Mouse (Mus musculus) kidney, adult 2 months (tissue): Measurements from ENCODE around the gene Lysmd2. TPM values are rescaled to one million over a fixed set of nuclear protein-coding genes. Genes with fewer than 3 reads are reported as not detected.

Source experiments
- DNase-seq: peaks from one replicate; pipeline ENCODE4 v3.0.0; 2021
- H3K27ac ChIP-seq: fragments of 200-500 bp; 2 replicates; pipeline ENCODE4 v1.5.1; 2012; ENCODE audit warnings: low read depth, low read length, control low read depth, inconsistent platforms; ENCODE audit not compliant: insufficient read depth
- H3K27me3 ChIP-seq: fragments of 200-500 bp; replicated peaks from 2 replicates; pipeline ENCODE4 v1.6.1; 2012; ENCODE audit warnings: mild to moderate bottlenecking, moderate library complexity, low read length, inconsistent platforms; ENCODE audit not compliant: control insufficient read depth, insufficient read depth
- H3K36me3 ChIP-seq: fragments of 200-500 bp; 2 replicates; pipeline ENCODE4 v1.6.1; 2012; ENCODE audit warnings: mild to moderate bottlenecking, moderate library complexity, low read length, inconsistent platforms; ENCODE audit not compliant: control insufficient read depth, insufficient read depth
- H3K4me1 ChIP-seq: fragments of 200-500 bp; 2 replicates; pipeline ENCODE4 v1.6.1; 2011; ENCODE audit warnings: low read length; ENCODE audit not compliant: control insufficient read depth, insufficient read depth
- H3K4me3 ChIP-seq: fragments of 200-500 bp; 2 replicates; pipeline ENCODE4 v1.5.1; 2011; ENCODE audit warnings: mild to moderate bottlenecking, low read depth, low read length, control low read depth; ENCODE audit not compliant: insufficient read depth
- CTCF ChIP-seq: fragments of 200-500 bp; conservative IDR thresholded peaks from 2 replicates; pipeline ENCODE4 v1.5.1; 2011; ENCODE audit warnings: low read depth, mild to moderate bottlenecking, control low read depth, low read length, moderate library complexity, mixed read lengths; ENCODE audit not compliant: insufficient read depth, insufficient read length
- POLR2A ChIP-seq: fragments of 200-500 bp; IDR thresholded peaks from one replicate; pipeline ENCODE4 v1.6.1; 2011; ENCODE audit warnings: low read depth, low read length, control low read depth
- WGBS: fragments of 180-500 bp; shearing (Covaris S2); methylation state at CpG from one replicate; pipeline ENCODE4 v1.1.7; 2018; 5-methylcytosine and 5-hydroxymethylcytosine counted together
- polyA plus RNA-seq: library from polyadenylated mRNA; depleted of rRNA; stranded (reverse); fragments of >200 nt; gene quantifications from 2 replicates; pipeline ENCODE4 v1.2.3, GENCODE M21; 2012

Gene Lysmd2
- polyA plus RNA-seq, 1 experiment, result 3.4 TPM

GRCm38 (mm10) chr9:75597596-75597995 is 27.9 kb upstream of the Lysmd2 start:
- Histone ChIP-seq H3K27ac (no peak overlapping the region), H3K4me1 (no peaks in the 10 kb centered on the region), H3K4me3 (no peak overlapping the region), H3K27me3 (no peaks in the 10 kb centered on the region), H3K36me3 (no peaks in the 10 kb centered on the region)
- TF ChIP-seq CTCF, result no peak
- no peak for TF ChIP-seq POLR2A
- 77% methylated on average over 4 of the region's 4 CpGs for WGBS
- DNase-seq, result no peak

DNA sequence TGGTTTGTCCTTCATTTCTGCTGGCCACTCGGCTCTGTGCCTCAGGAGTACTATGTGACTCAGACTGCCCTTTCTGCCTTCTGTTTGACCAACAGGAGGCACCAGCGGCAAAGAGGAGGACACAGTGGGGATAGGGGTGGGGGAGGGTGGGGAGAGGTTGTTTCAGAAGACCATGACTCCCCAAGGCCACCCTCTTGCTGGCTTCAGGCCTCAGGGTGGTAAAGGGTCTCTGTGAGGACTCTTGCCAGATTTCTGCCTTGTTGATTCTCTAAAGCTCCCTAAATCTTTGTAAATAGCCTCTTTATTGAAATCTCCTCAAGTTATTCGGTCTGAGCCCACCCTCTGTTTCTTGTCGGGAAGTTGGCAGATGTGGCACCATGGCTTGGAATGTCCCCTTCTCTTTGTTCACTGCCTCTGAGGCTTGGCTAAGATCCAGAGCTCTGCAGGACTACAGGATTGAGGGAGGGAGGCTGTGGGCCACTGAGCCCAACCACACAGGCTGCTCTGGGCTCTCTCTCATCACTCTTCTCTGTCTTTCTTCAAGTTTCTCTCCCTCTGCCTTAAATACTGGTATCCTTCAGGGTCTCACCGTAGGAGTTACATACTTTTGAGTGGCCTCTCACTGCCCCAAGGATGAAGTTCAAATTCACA is 26.2 kb upstream of the Lysmd2 start:
- no peak overlapping the region for H3K27ac ChIP-seq
- no peaks in the 10 kb centered on the region for H3K36me3 ChIP-seq
- no peak overlapping the region for H3K4me3 ChIP-seq
- TF ChIP-seq POLR2A (no peak), CTCF (no peak)
- no peaks in the 10 kb centered on the region for H3K27me3 ChIP-seq
- H3K4me1 ChIP-seq, result no peaks in the 10 kb centered on the region
- no peak for DNase-seq
- WGBS, result 43% methylated on average over 5 of the region's 5 CpGs

- DNase-seq, result no peak
- no peaks in the 10 kb centered on the region for H3K27me3 ChIP-seq
- no peaks in the 10 kb centered on the region for H3K4me1 ChIP-seq
- no peak overlapping the region for H3K27ac ChIP-seq
- no peak for TF ChIP-seq POLR2A
- TF ChIP-seq CTCF, result no peak
- H3K36me3 ChIP-seq, result no peaks in the 10 kb centered on the region
- H3K4me3 ChIP-seq, result no peak overlapping the region
- 71% methylated on average over 7 of the region's 7 CpGs for WGBS
Observed at GRCm38 (mm10) chr9:75600166-75600934, 25.2 kb upstream of the Lysmd2 start.

DNA sequence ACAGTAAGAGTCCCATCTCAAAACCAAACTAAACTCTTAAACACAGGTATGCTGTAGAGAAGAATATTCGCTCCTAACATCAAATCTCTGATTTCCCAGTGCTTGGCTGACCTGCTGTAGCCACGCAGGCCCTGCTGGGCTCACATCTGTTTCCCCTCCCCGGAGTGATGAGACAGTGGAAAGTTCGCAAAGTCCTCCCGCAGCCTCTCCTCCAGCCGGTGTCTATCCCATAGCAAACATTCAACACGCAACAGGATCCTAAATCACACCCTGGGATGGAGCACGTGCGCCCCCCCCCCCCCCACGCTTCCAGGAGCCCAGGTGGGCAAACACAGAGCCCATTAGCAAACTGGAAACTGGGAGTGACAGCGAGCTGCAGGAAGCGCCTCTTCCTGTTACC is 24.0 kb upstream of the Lysmd2 start:
- WGBS, result 22% methylated on average over 12 of the region's 12 CpGs
- no peak for DNase-seq
- no peaks in the 10 kb centered on the region for H3K27me3 ChIP-seq
- no peak overlapping the region for H3K4me3 ChIP-seq
- no peaks in the 10 kb centered on the region for H3K36me3 ChIP-seq
- no peak overlapping the region for H3K27ac ChIP-seq
- no peaks in the 10 kb centered on the region for H3K4me1 ChIP-seq
- TF ChIP-seq POLR2A (no peak), CTCF (no peak)

DNA sequence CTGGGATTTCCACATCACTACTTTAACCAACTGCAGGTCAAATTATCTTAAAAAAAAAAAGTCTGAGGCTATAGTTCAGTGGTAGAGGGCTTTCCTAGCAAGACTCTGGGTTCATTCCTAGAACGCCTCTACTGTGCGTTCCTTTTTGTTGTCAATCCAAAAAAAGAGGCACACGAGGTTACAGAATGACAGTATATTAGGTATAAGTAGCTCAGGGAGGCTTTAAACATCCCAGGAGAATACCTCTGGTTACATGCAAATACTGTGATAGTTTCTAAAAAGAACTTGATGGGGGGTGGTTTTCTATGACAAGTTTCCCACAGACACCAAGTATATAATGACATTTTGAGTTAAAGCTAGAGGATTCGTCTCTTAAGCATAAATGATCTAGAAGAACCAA is 18.0 kb upstream of the Lysmd2 start:
- WGBS, result 91% methylated on average over 4 of the region's 4 CpGs
- no peak overlapping the region for H3K4me3 ChIP-seq
- H3K36me3 ChIP-seq, result no peaks in the 10 kb centered on the region
- H3K4me1 ChIP-seq, result no peaks in the 10 kb centered on the region
- H3K27ac ChIP-seq, result no peak overlapping the region
- H3K27me3 ChIP-seq, result no peaks in the 10 kb centered on the region
- TF ChIP-seq POLR2A, result no peak
- no peak for TF ChIP-seq CTCF
- no peak for DNase-seq

- WGBS, result 81% methylated on average over 1 of the region's 1 CpGs
- H3K4me1 ChIP-seq, result no peaks in the 10 kb centered on the region
- H3K36me3 ChIP-seq, result no peaks in the 10 kb centered on the region
- no peak overlapping the region for H3K4me3 ChIP-seq
- no peak for TF ChIP-seq CTCF
- no peak for TF ChIP-seq POLR2A
- H3K27me3 ChIP-seq, result no peaks in the 10 kb centered on the region
- DNase-seq, result no peak
- H3K27ac ChIP-seq, result no peak overlapping the region
Observed at GRCm38 (mm10) chr9:75609505-75609904, 16.0 kb upstream of the Lysmd2 start.

GRCm38 (mm10) chr9:75609965-75610364 is 15.6 kb upstream of the Lysmd2 start:
- H3K4me3 ChIP-seq, result no peak overlapping the region
- TF ChIP-seq CTCF (no peak), POLR2A (no peak)
- no peak overlapping the region for H3K27ac ChIP-seq
- no peaks in the 10 kb centered on the region for H3K36me3 ChIP-seq
- DNase-seq, result no peak
- no peaks in the 10 kb centered on the region for H3K4me1 ChIP-seq
- WGBS, result 32% methylated on average over 16 of the region's 16 CpGs
- no peaks in the 10 kb centered on the region for H3K27me3 ChIP-seq
